Mouse (Mus musculus): Measurements from ENCODE around the gene Rce1.

GRCm38 (mm10) chr19:4620721-4621120, 4.7 kb downstream of the Rce1 start:
- TF ChIP-seq CTCF (IDR thresholded peaks at IDR 0.05; ENCODE audit: extremely low read depth, insufficient read depth, insufficient read length, insufficient replicate concordance) (no peak), POLR2A (IDR thresholded peaks at IDR 0.05; ENCODE audit: low read depth, low read length) (no peak)

Data from spleen, adult 2 months (tissue).